Mouse (Mus musculus) small intestine, adult 2 months (tissue): ENCODE measurements around the gene Ndufa13. TPM values are rescaled to one million over a fixed set of nuclear protein-coding genes. Genes with fewer than 3 reads are reported as not detected.

ENCODE experiments used
- H3K27ac ChIP-seq: fragments of 200-500 bp; 2 replicates; pipeline ENCODE4 v1.5.1; 2012; ENCODE audit warnings: low read depth, low read length, control low read depth, inconsistent platforms; ENCODE audit not compliant: insufficient read depth
- H3K27me3 ChIP-seq: fragments of 200-500 bp; 2 replicates; pipeline ENCODE4 v1.6.1; 2012; ENCODE audit warnings: mild to moderate bottlenecking, moderate library complexity, low read length, inconsistent platforms; ENCODE audit not compliant: control insufficient read depth, insufficient read depth
- H3K36me3 ChIP-seq: fragments of 200-500 bp; 2 replicates; pipeline ENCODE4 v1.6.1; 2012; ENCODE audit warnings: mild to moderate bottlenecking, low read length, control low read depth, inconsistent platforms; ENCODE audit not compliant: control insufficient read depth, insufficient read depth
- H3K4me1 ChIP-seq: fragments of 200-500 bp; 2 replicates; pipeline ENCODE4 v1.6.1; 2012; ENCODE audit warnings: low read length, inconsistent platforms, mixed read lengths; ENCODE audit not compliant: control insufficient read depth, insufficient read depth, insufficient read length
- H3K4me3 ChIP-seq: fragments of 200-500 bp; 2 replicates; pipeline ENCODE4 v1.5.1; 2012; ENCODE audit warnings: low read depth, mild to moderate bottlenecking, control low read depth, inconsistent platforms, low read length, moderate library complexity
- CTCF ChIP-seq: fragments of 200-500 bp; IDR thresholded peaks from 2 replicates; pipeline ENCODE4 v1.5.1; 2012; ENCODE audit warnings: low read depth, mild to moderate bottlenecking, control low read depth, inconsistent platforms, low read length, moderate library complexity, mixed read lengths; ENCODE audit not compliant: insufficient replicate concordance, insufficient read length; ENCODE audit errors: extremely low read depth
- POLR2A ChIP-seq: fragments of 200-500 bp; IDR thresholded peaks from 2 replicates; pipeline ENCODE4 v1.6.1; 2012; ENCODE audit warnings: low read depth, mild to moderate bottlenecking, control low read depth, inconsistent platforms, low read length, moderate library complexity
- WGBS: fragments of 180-500 bp; shearing (Covaris S2); methylation state at CpG from one replicate; pipeline ENCODE4 v1.1.7; 2018; 5-methylcytosine and 5-hydroxymethylcytosine counted together
- polyA plus RNA-seq: library from polyadenylated mRNA; depleted of rRNA; stranded (reverse); fragments of >200 nt; gene quantifications from 2 replicates; pipeline ENCODE4 v1.2.3, GENCODE M21; 2012; rRNA removed

The Ndufa13 gene
- polyA plus RNA-seq, 1 experiment = 149 TPM

DNA sequence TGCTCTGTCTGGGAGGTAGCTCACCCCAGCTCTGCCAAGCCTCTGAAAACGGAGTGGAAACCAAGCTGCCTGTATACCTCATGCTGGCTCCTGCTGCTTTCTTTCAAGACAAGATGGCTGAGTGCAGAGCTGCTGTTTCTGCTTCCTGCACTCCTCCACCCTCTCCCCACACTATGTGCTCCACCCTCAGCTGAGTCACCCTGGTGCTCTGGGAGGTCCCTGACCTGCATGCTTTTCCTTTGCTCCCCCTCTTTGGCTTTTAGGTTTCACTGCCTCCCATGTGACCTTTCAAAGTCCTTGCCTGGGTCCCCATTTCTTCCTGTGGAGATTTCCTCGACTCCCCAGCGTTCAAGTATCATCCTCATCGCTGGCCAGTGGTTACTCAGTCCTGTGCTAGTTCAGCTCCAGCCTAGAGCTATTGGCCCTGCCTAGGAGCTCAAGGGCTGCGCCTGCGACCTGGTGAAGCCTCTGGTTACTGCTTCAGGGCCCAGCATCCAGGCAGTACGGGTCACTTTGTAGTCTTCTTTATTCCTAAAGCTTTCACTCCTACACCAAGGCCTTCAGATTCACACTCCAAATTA is 51.3 kb downstream of the Ndufa13 start:
- TF ChIP-seq CTCF (no peak), POLR2A (no peak)
- WGBS = 76% methylated on average over 7 of the region's 7 CpGs
- no peaks in the 10 kb centered on the region for H3K27me3 ChIP-seq

DNA sequence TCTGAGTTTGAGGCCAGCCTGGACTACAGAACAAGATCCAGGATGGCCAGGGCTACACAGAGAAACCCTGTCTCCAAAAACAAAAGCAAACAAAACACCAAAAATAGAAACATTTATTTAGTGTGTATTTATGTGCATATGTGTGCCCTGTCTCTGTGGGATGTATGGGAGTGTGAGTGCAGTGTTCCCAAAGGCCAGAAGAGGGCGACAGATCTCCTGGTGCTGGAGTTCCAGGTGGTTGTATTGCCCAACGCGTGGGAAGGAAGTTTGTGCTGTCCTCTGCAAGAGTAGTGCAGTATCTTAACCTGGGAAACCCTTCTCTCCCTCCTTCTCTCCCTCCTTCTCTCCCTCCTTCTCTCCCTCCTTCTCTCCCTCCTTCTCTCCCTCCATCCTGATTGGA is 52.5 kb downstream of the Ndufa13 start:
- TF ChIP-seq CTCF (0 out of 2 replicates have a peak, but pooled peaks have one; percentile 39), POLR2A (no peak)
- H3K4me1 ChIP-seq = peaks cover 5% of the 10 kb centered on the region; the same call in 1 of the 2 replicates
- H3K36me3 ChIP-seq = no peaks in the 10 kb centered on the region
- WGBS = 34% methylated on average over 3 of the region's 3 CpGs
- no peaks in the 10 kb centered on the region for H3K27me3 ChIP-seq
- H3K27ac ChIP-seq = no peak overlapping the region
- H3K4me3 ChIP-seq = no peak overlapping the region

More for the DNA sequence above, 51.3 kb downstream of the Ndufa13 start:
- Histone ChIP-seq H3K4me1 (peaks cover 5% of the 10 kb centered on the region; the same call in 1 of the 2 replicates), H3K27ac (no peak overlapping the region), H3K36me3 (no peaks in the 10 kb centered on the region), H3K4me3 (no peak overlapping the region)

DNA sequence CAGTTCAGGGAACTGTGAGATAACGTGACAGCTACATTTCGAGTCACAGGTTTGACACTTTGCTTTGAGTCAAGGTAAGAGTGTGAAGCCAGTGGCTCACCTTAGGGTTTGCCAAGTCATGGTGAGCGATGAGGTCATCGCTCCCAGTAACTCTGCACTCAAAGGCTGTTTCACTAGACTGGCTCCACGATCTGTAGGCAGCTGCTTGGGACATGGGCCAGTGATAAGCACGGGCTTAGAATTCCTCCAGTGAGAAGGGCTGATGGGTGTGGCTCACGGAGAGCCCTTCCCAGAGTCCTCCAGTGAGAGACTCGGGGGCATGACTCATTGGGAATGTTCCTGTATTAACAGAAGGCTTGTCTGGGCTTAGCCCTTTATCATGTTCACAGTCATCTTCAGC is 53.4 kb downstream of the Ndufa13 start:
- 28% methylated on average over 8 of the region's 8 CpGs for WGBS
- no peaks in the 10 kb centered on the region for H3K36me3 ChIP-seq
- no peaks in the 10 kb centered on the region for H3K27me3 ChIP-seq
- H3K4me1 ChIP-seq = peaks cover 5% of the 10 kb centered on the region; the same call in 1 of the 2 replicates
- H3K4me3 ChIP-seq = no peak overlapping the region
- TF ChIP-seq POLR2A = no peak
- TF ChIP-seq CTCF = no peak
- no peak overlapping the region for H3K27ac ChIP-seq

DNA sequence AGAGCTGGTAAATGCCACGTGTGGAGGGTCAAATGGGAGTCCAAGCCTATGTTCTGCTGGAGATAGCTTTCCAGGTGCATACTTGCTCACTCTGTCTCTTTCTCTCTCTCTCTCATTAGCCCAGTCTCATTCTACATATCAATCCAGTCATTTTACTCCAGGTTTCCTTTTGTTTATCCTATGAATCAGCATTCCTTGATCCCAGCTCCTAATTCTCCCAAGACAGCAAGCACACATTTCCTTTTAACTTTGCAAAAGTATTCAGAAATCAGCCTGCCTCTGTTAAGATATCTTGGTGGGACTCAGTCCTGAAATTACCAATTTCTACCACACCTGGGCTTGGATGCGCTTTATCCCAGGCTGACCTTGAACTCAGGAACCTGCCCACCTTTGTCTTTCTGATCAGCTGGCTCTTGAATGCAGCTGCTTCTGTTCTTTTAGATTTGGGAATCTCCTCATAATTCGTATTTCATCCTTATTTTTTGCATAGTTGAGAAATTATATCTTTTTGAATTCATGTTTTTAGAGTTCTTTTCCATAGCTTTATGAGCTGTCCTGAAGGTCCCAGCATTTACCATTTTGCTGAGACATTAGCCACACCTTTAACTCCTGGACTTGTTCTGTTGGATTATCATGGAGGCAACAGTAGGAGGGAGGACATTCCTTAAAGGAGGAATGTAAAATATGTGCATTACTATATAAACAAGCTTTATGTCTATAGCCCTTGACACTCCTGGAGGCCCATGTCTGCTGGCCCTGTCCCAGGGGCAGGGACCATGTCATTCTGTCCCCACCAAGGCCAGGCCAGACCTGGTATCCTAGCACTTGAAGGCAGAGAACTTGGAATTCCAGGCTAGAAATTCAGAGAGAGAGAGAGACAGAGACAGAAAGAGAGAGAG is 54.9 kb downstream of the Ndufa13 start:
- Histone ChIP-seq H3K27ac (no peak overlapping the region), H3K27me3 (no peaks in the 10 kb centered on the region), H3K4me1 (peaks cover 5% of the 10 kb centered on the region; the same call in 1 of the 2 replicates), H3K4me3 (no peak overlapping the region), H3K36me3 (no peaks in the 10 kb centered on the region)
- no peak for TF ChIP-seq POLR2A
- TF ChIP-seq CTCF = no peak
- WGBS = 76% methylated on average over 3 of the region's 3 CpGs

Other genes with a start within 250 kb of the Ndufa13 start
- 0.10 and 0.18 TPM in 2 replicates for gene Zfp964, start 248.1 kb downstream of the Ndufa13 start, polyA plus RNA-seq
- gene Zfp869, start 191.8 kb downstream of the Ndufa13 start, polyA plus RNA-seq = 0.33 and 0.38 TPM in 2 replicates
- 0.41 and 1.9 TPM in 2 replicates for gene Zfp963, start 152.6 kb downstream of the Ndufa13 start, polyA plus RNA-seq
- not detected in 2 replicates for gene Gm20422, start 127.7 kb downstream of the Ndufa13 start, polyA plus RNA-seq
- 64.3 and 102 TPM in 2 replicates for gene Atp13a1, start 111.4 kb downstream of the Ndufa13 start, polyA plus RNA-seq
- 2.2 and 3.7 TPM in 2 replicates for gene Zfp866, start 111.4 kb downstream of the Ndufa13 start, polyA plus RNA-seq
- 36.8 and 58.3 TPM in 2 replicates for gene Gmip, start 93.9 kb downstream of the Ndufa13 start, polyA plus RNA-seq
- 2.0 and 2.2 TPM in 2 replicates for gene Lpar2, start 80.1 kb downstream of the Ndufa13 start, polyA plus RNA-seq
- gene Pbx4, start 70.1 kb downstream of the Ndufa13 start, polyA plus RNA-seq = 2.1 and 9.1 TPM in 2 replicates
- 0.03 and 0.20 TPM in 2 replicates for gene Cilp2, start 14.9 kb downstream of the Ndufa13 start, polyA plus RNA-seq
- 0.98 and 1.9 TPM in 2 replicates for gene Tssk6, start 374 bp downstream of the Ndufa13 start, polyA plus RNA-seq
- gene Yjefn3, start 154 bp upstream of the Ndufa13 start, polyA plus RNA-seq = 4.6 and 4.8 TPM in 2 replicates
- 46.0 and 101 TPM in 2 replicates for gene Gatad2a, start 93.8 kb upstream of the Ndufa13 start, polyA plus RNA-seq
- 63.2 and 107 TPM in 2 replicates for gene Mau2, start 140.2 kb upstream of the Ndufa13 start, polyA plus RNA-seq
- gene Sugp1, start 140.3 kb upstream of the Ndufa13 start, polyA plus RNA-seq = 6.9 and 10.4 TPM in 2 replicates
- 608 and 1,607 TPM in 2 replicates for gene Tm6sf2, start 170.4 kb upstream of the Ndufa13 start, polyA plus RNA-seq
- gene Hapln4, start 180.9 kb upstream of the Ndufa13 start, polyA plus RNA-seq = 0.53 and 2.5 TPM in 2 replicates
- 0.04 TPM in 1 of 2 replicates, not detected in the other for gene Ncan, start 218.3 kb upstream of the Ndufa13 start, polyA plus RNA-seq
- 4.9 and 9.2 TPM in 2 replicates for gene Nr2c2ap, start 228.8 kb upstream of the Ndufa13 start, polyA plus RNA-seq
- gene Rfxank, start 236.6 kb upstream of the Ndufa13 start, polyA plus RNA-seq = 23.9 and 44.9 TPM in 2 replicates
- gene Borcs8, start 236.9 kb upstream of the Ndufa13 start, polyA plus RNA-seq = 43.3 and 83.7 TPM in 2 replicates
- 1.6 and 5.3 TPM in 2 replicates for gene Mef2b, start 237.2 kb upstream of the Ndufa13 start, polyA plus RNA-seq